Comparison of ENCODE assay signal across 8 mouse cellular contexts in the genomic region with DNA sequence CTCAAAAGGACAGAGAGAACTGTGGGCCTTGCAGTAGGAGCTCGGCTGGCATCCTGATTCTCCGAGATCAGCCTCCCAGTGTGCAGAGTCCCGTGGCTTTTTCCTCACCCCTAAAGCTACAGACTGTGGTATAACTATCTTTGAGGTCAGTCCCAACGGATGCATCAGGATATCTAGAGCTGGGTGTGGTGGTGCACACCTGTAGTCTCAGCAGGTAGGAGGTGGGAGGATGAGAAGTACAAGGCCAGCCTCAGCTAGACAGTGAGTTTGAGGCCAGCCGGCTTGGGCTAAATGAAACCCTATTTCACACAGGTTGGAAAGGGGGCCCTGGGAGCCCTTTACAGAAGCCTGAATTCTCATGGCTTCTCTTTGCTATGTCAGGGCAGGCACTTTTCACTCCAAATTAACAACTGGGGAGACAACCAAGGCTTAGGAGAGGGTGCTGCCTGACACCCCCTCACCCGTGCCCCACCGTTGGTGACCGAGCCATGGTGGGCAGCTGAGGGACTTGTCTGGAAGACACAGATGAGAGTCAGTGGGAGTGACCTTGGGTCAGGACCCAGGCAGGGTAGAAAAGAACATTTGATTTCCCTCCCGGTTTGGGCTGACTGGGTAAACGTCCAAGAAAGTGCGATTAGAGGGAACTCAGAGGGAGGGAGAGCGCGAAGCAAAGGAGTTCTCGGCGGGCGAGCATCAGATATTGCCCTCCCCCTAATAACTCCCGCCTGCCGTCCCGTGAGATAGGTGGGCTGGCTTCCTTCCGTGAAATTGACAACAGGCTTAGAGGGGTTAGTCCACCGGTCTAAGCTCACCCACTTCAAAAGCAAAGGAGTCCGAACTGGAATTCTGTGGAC. TPM values are rescaled to one million over a fixed set of nuclear protein-coding genes. Genes with fewer than 3 reads are reported as not detected.
DNase-seq lines count a peak whose midpoint lies in the region; ATAC-seq and TF ChIP-seq lines count a peak whose summit lies in the region.

A gene (plus strand): TSS at position 642 of the 854 bp plus-strand sequence.

- H3K4me2 ChIP-seq in lung, embryonic 14.5 days: peak within 1 kb of the TSS; percentile 90
- peak within 1 kb of the TSS; percentile 88 for H3K4me2 ChIP-seq in intestine, embryonic 15.5 days (replicated peaks)
- peak within 1 kb of the TSS; percentile 58 for H3K4me2 ChIP-seq in midbrain, embryonic 12.5 days (replicated peaks)

- peak; percentile 29; the same call in 1 of the 2 replicates for ATAC-seq in lung, embryonic 14.5 days (ENCODE audit: insufficient read depth)
- ATAC-seq in intestine, embryonic 15.5 days: peak; percentile 17
- no peak for ATAC-seq in midbrain, embryonic 12.5 days (ENCODE audit: low FRiP score, low read depth)

- peak within 1 kb of the TSS; percentile 85 for H3K9ac ChIP-seq in lung, embryonic 14.5 days
- peak within 1 kb of the TSS; percentile 76 for H3K9ac ChIP-seq in intestine, embryonic 15.5 days
- peak within 1 kb of the TSS; percentile 46 for H3K9ac ChIP-seq in midbrain, embryonic 12.5 days (replicated peaks)

- no peak for TF ChIP-seq CTCF in lung, embryonic 14.5 days (IDR thresholded peaks at IDR 0.05; ENCODE audit: low read depth)
- no peak for TF ChIP-seq CTCF in brain, embryonic 14.5 days (IDR thresholded peaks at IDR 0.05; ENCODE audit: borderline replicate concordance, extremely low read depth, insufficient read depth, insufficient read length)

- H3K36me3 ChIP-seq in lung, embryonic 14.5 days (ENCODE audit: insufficient read depth): peaks cover 8% of the 10 kb centered on the region; the same call in 1 of the 2 replicates
- no peaks in the 10 kb centered on the region for H3K36me3 ChIP-seq in intestine, embryonic 15.5 days
- no peaks in the 10 kb centered on the region for H3K36me3 ChIP-seq in midbrain, embryonic 12.5 days

- no peaks in the 10 kb centered on the region for H3K9me3 ChIP-seq in lung, embryonic 14.5 days (ENCODE audit: low read depth, low read length)
- no peaks in the 10 kb centered on the region for H3K9me3 ChIP-seq in intestine, embryonic 15.5 days
- H3K9me3 ChIP-seq in midbrain, embryonic 12.5 days: no peaks in the 10 kb centered on the region

- peak within 1 kb of the TSS; percentile 90 for H3K27ac ChIP-seq in lung, embryonic 14.5 days (ENCODE audit: low read depth)
- peak within 1 kb of the TSS; percentile 88 for H3K27ac ChIP-seq in intestine, embryonic 15.5 days
- no peak within 1 kb of the TSS for H3K27ac ChIP-seq in midbrain, embryonic 12.5 days (replicated peaks)

- H3K4me3 ChIP-seq in lung, embryonic 14.5 days (ENCODE audit: low read depth, low read length): peak within 1 kb of the TSS; percentile 81
- H3K4me3 ChIP-seq in intestine, embryonic 15.5 days (replicated peaks): peak within 1 kb of the TSS; percentile 69
- H3K4me3 ChIP-seq in midbrain, embryonic 12.5 days: peak within 1 kb of the TSS; percentile 45

- no peak for TF ChIP-seq POLR2A in brain, embryonic 14.5 days (IDR thresholded peaks at IDR 0.05; ENCODE audit: borderline replicate concordance, extremely low read depth, insufficient read depth, insufficient read length, poor library complexity, severe bottlenecking)

- no peaks in the 10 kb centered on the region for H3K27me3 ChIP-seq in lung, embryonic 14.5 days (ENCODE audit: insufficient read depth, low read length)
- H3K27me3 ChIP-seq in intestine, embryonic 15.5 days (replicated peaks): no peaks in the 10 kb centered on the region
- peaks cover 27% of the 10 kb centered on the region for H3K27me3 ChIP-seq in midbrain, embryonic 12.5 days

- DNase-seq in lung, embryonic 14.5 days: no peak
- DNase-seq in lung, postnatal 10 days: no peak
- no peak for DNase-seq in brain, embryonic 14.5 days (ENCODE audit: low read depth)
- DNase-seq in gastrocnemius, postnatal 4 days (ENCODE audit: low spot score in 2 of 2): peak in 1 of 2 experiments; percentile 37
- no peak for DNase-seq in ovary, postnatal 10 days (ENCODE audit: low spot score)
- DNase-seq in Muller cell, postnatal 12 days (ENCODE audit: inconsistent ontology term): no peak

- WGBS in lung, embryonic 14.5 days: 6% methylated on average over 22 of the region's 22 CpGs
- WGBS in intestine, embryonic 15.5 days: 12% methylated on average over 22 of the region's 22 CpGs
- 3% methylated on average over 22 of the region's 22 CpGs for WGBS in midbrain, embryonic 12.5 days

- peaks cover 31% of the 10 kb centered on the region for H3K4me1 ChIP-seq in lung, embryonic 14.5 days (ENCODE audit: insufficient read depth)
- peaks cover 56% of the 10 kb centered on the region for H3K4me1 ChIP-seq in intestine, embryonic 15.5 days (replicated peaks)
- peaks cover 23% of the 10 kb centered on the region for H3K4me1 ChIP-seq in midbrain, embryonic 12.5 days

RNA-seq across cellular contexts. Expression of the gene that starts here (rescaled TPM):
- 82.5 and 83.3 TPM in 2 replicates for polyA plus RNA-seq in lung, embryonic 14.5 days (2014; fragmentation: Nextera tagmentation; extraction: Ambion mirVana)
- 18.5 and 19.4 TPM in 2 replicates for polyA plus RNA-seq in brain, embryonic 14.5 days (2012; rRNA removed)
- 10 to 100 TPM; 59.8 to 60.1 TPM for total RNA-seq in gastrocnemius, postnatal 4 days (2021)
- polyA plus RNA-seq in intestine, embryonic 15.5 days (2015; fragmentation: Nextera tagmentation; extraction: Ambion mirVana): 69.1 and 71.4 TPM in 2 replicates
- polyA plus RNA-seq in midbrain, embryonic 12.5 days (2016; fragmentation: Nextera tagmentation; extraction: Ambion mirVana): 17.7 and 22.8 TPM in 2 replicates
